Mouse (Mus musculus): ENCODE results near the gene Map3k7cl. TPM values are rescaled to one million over a fixed set of nuclear protein-coding genes. Genes with fewer than 3 reads are reported as not detected.

Gene Map3k7cl
- total and polyA plus RNA-seq, 3 experiments: 0.08 TPM; not detected in 2

GRCm38 (mm10) chr16:87575600-87575999, 22.5 kb downstream of the Map3k7cl start:
- Histone ChIP-seq H3K27ac (ENCODE audit: insufficient read depth, low read depth) (no peak overlapping the region), H3K79me2 (replicated peaks; ENCODE audit: control insufficient read depth, extremely low read depth, insufficient read depth, poor library complexity, severe bottlenecking) (no peaks in the 10 kb centered on the region), H3K27me3 (replicated peaks) (no peaks in the 10 kb centered on the region), H3K9me3 (replicated peaks; ENCODE audit: low read length) (no peaks in the 10 kb centered on the region), H3K36me3 (replicated peaks in 1 of 2; ENCODE audit: control insufficient read depth in 1 of 2, insufficient read depth in 1 of 2, low read length in 1 of 2) (no peaks in the 10 kb centered on the region), H3K4me3 (replicated peaks in 1 of 3; ENCODE audit: low read depth in 2 of 3, low read length in 2 of 3, poor library complexity in 1 of 3) (no peak overlapping the region), H3K4me2 (ENCODE audit: insufficient read depth, low read depth, poor library complexity, severe bottlenecking) (no peak overlapping the region), H3K9ac (ENCODE audit: insufficient read depth, low read depth) (no peak overlapping the region), H3K4me1 (ENCODE audit: control insufficient read depth in 1 of 2, insufficient read depth in 2 of 2) (peaks cover 0 to 2% of the 10 kb centered on the region in 2 experiments; a peak in 2 of 4 replicates)
- in situ Hi-C loops (cut with MboI; ENCODE audit: low pct_ligation_motif_present, low pct_unique_long_range_greater_than_20kb, low sequenced_read_pairs): loop anchor here (5.0 kb wide), 1 partner anchor 53 kb away; no protein-coding TSS in a partner anchor
- DNase-seq (ENCODE audit: extremely low read depth): no peak
- dilution Hi-C loops (cut with MboI; ENCODE audit: extremely low pct_ligation_motif_present, extremely low pct_unique_long_range_greater_than_20kb, low sequenced_read_pairs): no loop called here
- TF ChIP-seq RAD21 (IDR thresholded peaks at IDR 0.05; ENCODE audit: low read depth, low read length) (no peak), E2F4 (IDR thresholded peaks at IDR 0.05; ENCODE audit: insufficient replicate concordance, low read depth, low read length) (no peak), CTCF (conservative IDR thresholded peaks at IDR 0.05 in 1 of 2, IDR thresholded peaks at IDR 0.05 in 1 of 2; ENCODE audit: low read depth in 2 of 2, low read length in 2 of 2) (no peak), SIN3A (IDR thresholded peaks at IDR 0.05; ENCODE audit: low read length) (no peak), NELFE (IDR thresholded peaks at IDR 0.05; ENCODE audit: low read depth, low read length) (no peak), MEF2A (IDR thresholded peaks at IDR 0.05; ENCODE audit: borderline replicate concordance, low read depth, low read length) (no peak), SMC3 (IDR thresholded peaks at IDR 0.05; ENCODE audit: low read depth, low read length) (no peak), EP300 (IDR thresholded peaks at IDR 0.05; ENCODE audit: low read length) (no peak), POLR2AphosphoS2 (IDR thresholded peaks at IDR 0.05; ENCODE audit: low read depth, low read length) (no peak), USF1 (IDR thresholded peaks at IDR 0.05; ENCODE audit: low read depth, low read length) (no peak), UBTF (IDR thresholded peaks at IDR 0.05; ENCODE audit: low read depth, low read length) (no peak), IRF4 (IDR thresholded peaks at IDR 0.05; ENCODE audit: low read depth, low read length) (no peak), TBP (conservative IDR thresholded peaks at IDR 0.05; ENCODE audit: low read depth, low read length) (no peak), ZMIZ1 (IDR thresholded peaks at IDR 0.05; ENCODE audit: low read depth, low read length) (no peak), NRF1 (IDR thresholded peaks at IDR 0.05; ENCODE audit: low read depth, low read length) (no peak), ZKSCAN1 (IDR thresholded peaks at IDR 0.05; ENCODE audit: borderline replicate concordance, low read depth, low read length) (no peak)

- Histone ChIP-seq H3K27ac (ENCODE audit: insufficient read depth, low read depth) (no peak overlapping the region), H3K4me2 (ENCODE audit: insufficient read depth, low read depth, poor library complexity, severe bottlenecking) (no peak overlapping the region), H3K4me1 (ENCODE audit: control insufficient read depth in 1 of 2, insufficient read depth in 2 of 2) (no peaks in the 10 kb centered on the region; a peak in 1 of 4 replicates), H3K79me2 (replicated peaks; ENCODE audit: control insufficient read depth, extremely low read depth, insufficient read depth, poor library complexity, severe bottlenecking) (no peaks in the 10 kb centered on the region), H3K9ac (ENCODE audit: insufficient read depth, low read depth) (no peak overlapping the region), H3K27me3 (replicated peaks) (no peaks in the 10 kb centered on the region), H3K4me3 (replicated peaks in 1 of 3; ENCODE audit: low read depth in 2 of 3, low read length in 2 of 3, poor library complexity in 1 of 3) (no peak overlapping the region), H3K9me3 (replicated peaks; ENCODE audit: low read length) (no peaks in the 10 kb centered on the region), H3K36me3 (replicated peaks in 1 of 2; ENCODE audit: control insufficient read depth in 1 of 2, insufficient read depth in 1 of 2, low read length in 1 of 2) (no peaks in the 10 kb centered on the region)
- peak; percentile 24 for DNase-seq (ENCODE audit: extremely low read depth)
- dilution Hi-C loops (cut with MboI; ENCODE audit: extremely low pct_ligation_motif_present, extremely low pct_unique_long_range_greater_than_20kb, low sequenced_read_pairs): no loop called here
- in situ Hi-C loops (cut with MboI; ENCODE audit: low pct_ligation_motif_present, low pct_unique_long_range_greater_than_20kb, low sequenced_read_pairs): loop anchor here (5.0 kb wide), 1 partner anchor 57 kb away; no protein-coding TSS in a partner anchor
- TF ChIP-seq MAX (IDR thresholded peaks at IDR 0.05; ENCODE audit: low read length) (no peak), PAX5 (IDR thresholded peaks at IDR 0.05; ENCODE audit: low read length) (no peak), KAT2A (IDR thresholded peaks at IDR 0.05; ENCODE audit: insufficient replicate concordance, low read length) (no peak), MAFK (IDR thresholded peaks at IDR 0.05; ENCODE audit: insufficient replicate concordance, low read length) (no peak), RAD21 (IDR thresholded peaks at IDR 0.05; ENCODE audit: low read depth, low read length) (peak; percentile 22), ETS1 (conservative IDR thresholded peaks at IDR 0.05; ENCODE audit: low read depth, low read length) (no peak), SMC3 (IDR thresholded peaks at IDR 0.05; ENCODE audit: low read depth, low read length) (peak; percentile 76), MAZ (IDR thresholded peaks at IDR 0.05; ENCODE audit: low read depth, low read length) (no peak), CTCF (conservative IDR thresholded peaks at IDR 0.05 in 1 of 2, IDR thresholded peaks at IDR 0.05 in 1 of 2; ENCODE audit: low read depth in 2 of 2, low read length in 2 of 2) (peak; percentile 24 to 62; a peak in 2 of 4 replicates), HCFC1 (IDR thresholded peaks at IDR 0.05; ENCODE audit: low read depth, low read length) (no peak), JUND (conservative IDR thresholded peaks at IDR 0.05; ENCODE audit: low read depth, low read length) (no peak), IRF4 (IDR thresholded peaks at IDR 0.05; ENCODE audit: low read depth, low read length) (no peak), ZMIZ1 (IDR thresholded peaks at IDR 0.05; ENCODE audit: low read depth, low read length) (no peak), E2F4 (IDR thresholded peaks at IDR 0.05; ENCODE audit: insufficient replicate concordance, low read depth, low read length) (no peak)
These were observed 25.8 kb downstream of the Map3k7cl start for GRCm38 (mm10) chr16:87578881-87579280.
